Mouse (Mus musculus): ENCODE measurements around the gene Tmem135. TPM values are rescaled to one million over a fixed set of nuclear protein-coding genes. Genes with fewer than 3 reads are reported as not detected.
"Not testable (repeated sequence)": the region's sequence is repeated elsewhere in the genome, so short reads cannot be mapped to it uniquely, and the experiment has no call there.

The Tmem135 gene
- total and polyA plus RNA-seq, 3 experiments = 23.1 to 108 (median 25.1) TPM

DNA sequence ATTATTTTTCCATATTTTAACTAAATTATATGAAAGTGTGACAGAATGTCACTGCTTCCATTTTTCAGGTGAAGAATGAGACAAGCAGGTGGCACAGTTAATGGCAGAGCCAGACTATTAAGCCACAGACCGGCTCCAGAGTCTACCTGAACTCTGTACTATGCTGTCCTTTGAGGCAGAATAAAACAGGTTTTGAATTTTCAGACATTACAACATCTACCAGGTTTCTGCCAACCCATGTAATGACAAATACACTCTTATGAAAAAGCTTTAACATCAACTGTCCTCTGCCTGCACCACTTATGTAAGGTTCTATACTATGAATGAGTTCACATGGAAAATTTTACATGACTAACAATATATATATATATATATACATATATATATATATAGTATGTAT is 100.3 kb downstream of the Tmem135 start:
- H3K9me3 ChIP-seq (replicated peaks) = no peaks in the 10 kb centered on the region
- ATAC-seq (ENCODE audit: extremely low read depth, insufficient number of reproducible peaks, low FRiP score, poor library complexity, severe bottlenecking) (no peak), DNase-seq (ENCODE audit: low spot score) (no peak)
- no peak overlapping the region for H3K4me3 ChIP-seq (ENCODE audit: low read depth, low read length)
- H3K36me3 ChIP-seq (replicated peaks) = peaks cover 34% of the 10 kb centered on the region
- no peaks in the 10 kb centered on the region for H3K27me3 ChIP-seq (ENCODE audit: insufficient read depth, low read length)
- no peak for TF ChIP-seq POLR2AphosphoS5 (IDR thresholded peaks at IDR 0.05; ENCODE audit: insufficient replicate concordance, low read depth, low read length)
- TF ChIP-seq GATA2 (IDR thresholded peaks at IDR 0.05; ENCODE audit: borderline replicate concordance, low read depth, low read length) = no peak
- TF ChIP-seq CTCF (IDR thresholded peaks at IDR 0.05; ENCODE audit: low read depth, low read length) = no peak
- TF ChIP-seq GATA1 (IDR thresholded peaks at IDR 0.05; ENCODE audit: borderline replicate concordance, low read length) = no peak
- no peak for TF ChIP-seq TAL1 (conservative IDR thresholded peaks at IDR 0.05; ENCODE audit: low read depth, low read length)
- H3K4me1 ChIP-seq (ENCODE audit: insufficient read depth, low read depth, low read length) = peaks cover 12% of the 10 kb centered on the region

DNA sequence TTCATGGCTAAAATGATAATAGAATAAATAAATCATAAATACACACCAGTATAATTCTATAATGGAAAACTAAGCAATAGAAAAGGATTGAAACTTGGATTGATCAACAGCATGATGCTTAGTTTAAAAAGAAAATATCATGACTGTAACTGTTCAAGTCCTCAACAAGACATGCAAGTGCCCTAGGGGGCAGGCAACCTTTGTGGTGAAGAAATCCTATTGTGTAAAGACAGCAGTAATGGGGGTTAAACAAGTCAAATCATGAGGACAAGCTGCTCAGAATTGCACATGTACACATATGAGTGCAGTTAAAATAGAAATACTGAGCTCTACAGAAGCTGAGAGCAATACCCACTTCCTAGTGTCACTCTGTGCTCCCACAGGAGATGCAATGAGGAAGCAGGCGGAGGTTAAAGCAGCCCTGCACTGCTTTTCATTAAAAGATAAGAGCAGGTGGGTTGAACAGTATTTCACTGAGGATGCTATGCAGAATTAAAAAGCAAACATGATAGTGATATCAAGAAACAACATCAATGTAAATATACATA is 105.0 kb downstream of the Tmem135 start:
- TF ChIP-seq GATA1 (IDR thresholded peaks at IDR 0.05; ENCODE audit: borderline replicate concordance, low read length) (no peak), CTCF (IDR thresholded peaks at IDR 0.05; ENCODE audit: low read depth, low read length) (no peak), GATA2 (IDR thresholded peaks at IDR 0.05; ENCODE audit: borderline replicate concordance, low read depth, low read length) (no peak), TAL1 (conservative IDR thresholded peaks at IDR 0.05; ENCODE audit: low read depth, low read length) (no peak), POLR2AphosphoS5 (IDR thresholded peaks at IDR 0.05; ENCODE audit: insufficient replicate concordance, low read depth, low read length) (no peak)
- H3K9me3 ChIP-seq (replicated peaks) = no peaks in the 10 kb centered on the region
- H3K4me3 ChIP-seq (ENCODE audit: low read depth, low read length) = no peak overlapping the region
- no peak for DNase-seq (ENCODE audit: low spot score)
- H3K36me3 ChIP-seq (replicated peaks) = peaks cover 25% of the 10 kb centered on the region
- no peak for ATAC-seq (ENCODE audit: extremely low read depth, insufficient number of reproducible peaks, low FRiP score, poor library complexity, severe bottlenecking)
- H3K27me3 ChIP-seq (ENCODE audit: insufficient read depth, low read length) = no peaks in the 10 kb centered on the region
- H3K4me1 ChIP-seq (ENCODE audit: insufficient read depth, low read depth, low read length) = no peaks in the 10 kb centered on the region

DNA sequence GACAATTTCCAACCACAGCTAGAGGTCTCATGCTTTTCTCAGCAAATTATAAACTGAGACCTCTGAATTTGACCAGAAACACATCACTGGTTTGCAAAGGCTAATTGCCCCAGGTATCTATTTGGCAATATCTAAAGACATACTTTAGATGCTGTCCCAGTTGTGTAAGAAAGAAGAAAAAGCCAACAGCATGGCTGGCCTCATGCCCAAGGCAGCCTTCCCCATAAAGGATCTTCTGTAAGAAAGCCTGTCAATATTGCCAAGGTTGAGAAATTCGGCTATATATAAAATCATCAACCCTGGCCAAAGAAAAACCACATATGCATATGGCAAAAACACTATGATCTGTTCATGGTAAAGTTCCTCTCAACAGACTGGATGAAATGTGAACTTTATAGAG is 107.1 kb downstream of the Tmem135 start:
- H3K36me3 ChIP-seq (replicated peaks) = peaks cover 19% of the 10 kb centered on the region
- H3K27me3 ChIP-seq (ENCODE audit: insufficient read depth, low read length) = no peaks in the 10 kb centered on the region
- no peaks in the 10 kb centered on the region for H3K4me1 ChIP-seq (ENCODE audit: insufficient read depth, low read depth, low read length)
- TF ChIP-seq GATA1 (IDR thresholded peaks at IDR 0.05; ENCODE audit: borderline replicate concordance, low read length) (no peak), POLR2AphosphoS5 (IDR thresholded peaks at IDR 0.05; ENCODE audit: insufficient replicate concordance, low read depth, low read length) (no peak), CTCF (IDR thresholded peaks at IDR 0.05; ENCODE audit: low read depth, low read length) (no peak), GATA2 (IDR thresholded peaks at IDR 0.05; ENCODE audit: borderline replicate concordance, low read depth, low read length) (no peak), TAL1 (conservative IDR thresholded peaks at IDR 0.05; ENCODE audit: low read depth, low read length) (no peak)
- H3K4me3 ChIP-seq (ENCODE audit: low read depth, low read length) = no peak overlapping the region
- ATAC-seq (ENCODE audit: extremely low read depth, insufficient number of reproducible peaks, low FRiP score, poor library complexity, severe bottlenecking) (no peak), DNase-seq (ENCODE audit: low spot score) (no peak)
- H3K9me3 ChIP-seq (replicated peaks) = no peaks in the 10 kb centered on the region

DNA sequence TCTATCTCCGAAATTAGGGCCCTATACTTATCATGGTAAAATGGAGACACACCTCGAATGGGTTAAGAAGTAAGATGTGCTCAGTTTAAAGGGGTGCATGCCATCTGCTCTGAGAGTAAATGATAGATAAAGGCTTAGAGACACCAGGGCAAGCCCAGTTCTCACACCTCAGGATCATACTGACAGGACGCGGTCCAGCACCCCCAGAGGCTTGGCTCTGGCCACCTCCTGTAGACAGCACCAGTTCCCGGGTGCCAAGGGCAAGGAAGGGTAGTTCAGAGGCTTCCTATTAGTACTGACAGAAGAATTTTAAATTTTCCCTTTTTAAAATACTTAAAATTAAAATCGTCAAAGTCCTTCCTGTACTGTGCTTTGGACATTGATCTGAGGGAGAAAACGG is 121.4 kb downstream of the Tmem135 start:
- DNase-seq (ENCODE audit: low spot score) = no peak
- Histone ChIP-seq H3K27me3 (ENCODE audit: insufficient read depth, low read length) (no peaks in the 10 kb centered on the region), H3K4me3 (ENCODE audit: low read depth, low read length) (no peak overlapping the region), H3K4me1 (ENCODE audit: insufficient read depth, low read depth, low read length) (no peaks in the 10 kb centered on the region), H3K36me3 (replicated peaks) (peaks cover 22% of the 10 kb centered on the region), H3K9me3 (replicated peaks) (no peaks in the 10 kb centered on the region)
- no peak for ATAC-seq (ENCODE audit: extremely low read depth, insufficient number of reproducible peaks, low FRiP score, poor library complexity, severe bottlenecking)
- TF ChIP-seq TAL1 (conservative IDR thresholded peaks at IDR 0.05; ENCODE audit: low read depth, low read length) (no peak), GATA1 (IDR thresholded peaks at IDR 0.05; ENCODE audit: borderline replicate concordance, low read length) (no peak), CTCF (IDR thresholded peaks at IDR 0.05; ENCODE audit: low read depth, low read length) (no peak), GATA2 (IDR thresholded peaks at IDR 0.05; ENCODE audit: borderline replicate concordance, low read depth, low read length) (no peak), POLR2AphosphoS5 (IDR thresholded peaks at IDR 0.05; ENCODE audit: insufficient replicate concordance, low read depth, low read length) (no peak)

DNA sequence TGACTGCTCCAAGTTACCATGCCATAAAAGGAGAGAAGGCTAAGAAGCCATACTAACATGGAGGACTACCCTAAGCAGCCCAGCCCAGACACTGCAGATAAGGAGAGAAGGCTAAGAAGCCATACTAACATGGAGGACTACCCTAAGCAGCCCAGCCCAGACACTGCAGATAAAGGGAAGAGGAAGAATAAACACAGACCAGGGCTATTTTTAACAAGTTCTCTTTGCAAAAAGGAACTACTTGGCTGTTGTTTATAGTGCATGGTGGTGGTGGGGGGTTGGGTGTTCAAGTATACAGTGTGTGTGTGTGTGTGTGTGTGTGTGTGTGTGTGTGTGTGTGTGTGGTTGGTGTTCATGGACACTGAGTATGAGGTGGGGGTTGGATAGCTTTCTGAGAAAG is 133.6 kb downstream of the Tmem135 start:
- not testable (repeated sequence) for H3K27me3 ChIP-seq (ENCODE audit: insufficient read depth, low read length); DNase-seq (ENCODE audit: low spot score)
- peak; percentile 60 for ATAC-seq (ENCODE audit: extremely low read depth, insufficient number of reproducible peaks, low FRiP score, poor library complexity, severe bottlenecking)

DNA sequence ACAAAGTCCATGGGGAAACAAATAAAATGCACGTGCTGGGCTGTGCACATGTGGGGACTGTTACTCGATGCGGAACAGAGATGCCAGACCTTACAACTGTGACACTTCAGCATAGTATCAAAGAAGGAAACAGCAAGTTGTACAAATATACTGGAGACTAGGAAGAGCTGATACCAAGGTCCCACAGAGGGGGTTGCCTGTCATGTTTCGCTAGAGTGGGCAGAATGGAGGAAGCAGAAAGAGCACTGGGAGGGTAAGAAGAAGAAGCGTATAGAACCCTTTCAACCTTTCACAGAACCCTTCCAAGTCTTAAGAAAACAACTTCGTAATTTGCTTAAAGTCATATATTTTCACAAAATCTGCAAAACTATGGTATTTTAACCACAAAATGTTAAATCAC is 134.2 kb downstream of the Tmem135 start:
- H3K36me3 ChIP-seq (replicated peaks) = peaks cover 18% of the 10 kb centered on the region
- ATAC-seq (ENCODE audit: extremely low read depth, insufficient number of reproducible peaks, low FRiP score, poor library complexity, severe bottlenecking) = no peak
- TF ChIP-seq CTCF (IDR thresholded peaks at IDR 0.05; ENCODE audit: low read depth, low read length) (no peak), TAL1 (conservative IDR thresholded peaks at IDR 0.05; ENCODE audit: low read depth, low read length) (no peak), GATA1 (IDR thresholded peaks at IDR 0.05; ENCODE audit: borderline replicate concordance, low read length) (no peak), POLR2AphosphoS5 (IDR thresholded peaks at IDR 0.05; ENCODE audit: insufficient replicate concordance, low read depth, low read length) (no peak)
- no peaks in the 10 kb centered on the region for H3K4me1 ChIP-seq (ENCODE audit: insufficient read depth, low read depth, low read length)
- H3K9me3 ChIP-seq (replicated peaks) = peaks cover 5% of the 10 kb centered on the region; the same call in 1 of the 2 replicates
- no peak for DNase-seq (ENCODE audit: low spot score)
- H3K27me3 ChIP-seq (ENCODE audit: insufficient read depth, low read length) = no peaks in the 10 kb centered on the region
- H3K4me3 ChIP-seq (ENCODE audit: low read depth, low read length) = no peak overlapping the region

More for the DNA sequence above, 133.6 kb downstream of the Tmem135 start:
- H3K4me1 ChIP-seq (ENCODE audit: insufficient read depth, low read depth, low read length); H3K9me3 ChIP-seq (replicated peaks); H3K4me3 ChIP-seq (ENCODE audit: low read depth, low read length): not testable (repeated sequence)
- H3K36me3 ChIP-seq (replicated peaks) = peaks cover 18% of the 10 kb centered on the region

DNA sequence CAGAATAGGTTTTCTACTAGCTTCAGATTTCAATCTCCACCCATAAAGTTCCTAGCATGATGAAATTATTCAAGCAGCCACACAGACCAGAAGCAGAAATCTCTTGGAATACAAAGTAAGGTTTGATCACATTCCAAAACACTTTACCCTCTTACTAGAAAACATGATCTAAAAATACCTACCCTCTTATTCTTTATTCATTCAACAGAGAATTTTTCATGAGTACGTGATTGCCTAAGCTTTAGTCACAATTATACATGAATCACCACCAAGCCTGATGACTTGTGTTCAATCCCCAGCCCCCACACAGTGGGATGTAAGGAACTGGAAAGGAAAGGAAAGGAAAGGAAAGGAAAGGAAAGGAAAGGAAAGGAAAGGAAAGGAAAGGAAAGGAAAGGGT is 136.5 kb downstream of the Tmem135 start:
- ATAC-seq (ENCODE audit: extremely low read depth, insufficient number of reproducible peaks, low FRiP score, poor library complexity, severe bottlenecking) = no peak
- Histone ChIP-seq H3K4me1 (ENCODE audit: insufficient read depth, low read depth, low read length) (no peaks in the 10 kb centered on the region), H3K9me3 (replicated peaks) (0 out of 2 replicates have a peak, but pooled peaks cover 1% of the 10 kb centered on the region), H3K27me3 (ENCODE audit: insufficient read depth, low read length) (no peaks in the 10 kb centered on the region), H3K4me3 (ENCODE audit: low read depth, low read length) (no peak overlapping the region), H3K36me3 (replicated peaks) (peaks cover 13% of the 10 kb centered on the region)
- TF ChIP-seq GATA1 (IDR thresholded peaks at IDR 0.05; ENCODE audit: borderline replicate concordance, low read length) (no peak), CTCF (IDR thresholded peaks at IDR 0.05; ENCODE audit: low read depth, low read length) (no peak), GATA2 (IDR thresholded peaks at IDR 0.05; ENCODE audit: borderline replicate concordance, low read depth, low read length) (no peak), POLR2AphosphoS5 (IDR thresholded peaks at IDR 0.05; ENCODE audit: insufficient replicate concordance, low read depth, low read length) (no peak), TAL1 (conservative IDR thresholded peaks at IDR 0.05; ENCODE audit: low read depth, low read length) (no peak)
- DNase-seq (ENCODE audit: low spot score) = no peak

All from G1E (cell line).